Mouse (Mus musculus) brown adipose tissue, adult 24 weeks (tissue): ENCODE data around the gene Olfr716. TPM values are rescaled to one million over a fixed set of nuclear protein-coding genes. Genes with fewer than 3 reads are reported as not detected.
"Not testable (repeated sequence)": the region's sequence is repeated elsewhere in the genome, so short reads cannot be mapped to it uniquely, and the experiment has no call there.

Source experiments
- H3K27ac ChIP-seq: fragments of 200-500 bp; replicated peaks from 2 replicates; pipeline ENCODE4 v1.5.1; 2012; ENCODE audit warnings: low read depth, mild to moderate bottlenecking, low read length
- H3K4me1 ChIP-seq: fragments of 200-500 bp; 2 replicates; pipeline ENCODE4 v1.6.1; 2012; ENCODE audit warnings: low read length, mixed read lengths; ENCODE audit not compliant: control insufficient read depth, insufficient read depth, insufficient read length
- H3K4me3 ChIP-seq: fragments of 200-500 bp; 2 replicates; pipeline ENCODE4 v1.5.1; 2012; ENCODE audit warnings: low read depth, mild to moderate bottlenecking, low read length, moderate library complexity; ENCODE audit not compliant: insufficient read depth
- polyA plus RNA-seq: library from polyadenylated mRNA; stranded (reverse); fragments of >200 nt; gene quantifications from 2 replicates; pipeline ENCODE4 v1.2.4, GENCODE M21; 2012; ENCODE audit not compliant: missing spikeins, insufficient read depth, insufficient read length

Olfr716 gene
- not detected in 2 replicates for polyA plus RNA-seq

- H3K4me1 ChIP-seq, H3K4me3 ChIP-seq, H3K27ac ChIP-seq: not testable (repeated sequence)
These were observed at the start of gene Olfr716 for GRCm38 (mm10) chr7:107138027-107138426. Gene Olfr716, plus strand, starts transcription at chr7:107138327.

- H3K4me1 ChIP-seq, result no peaks in the 10 kb centered on the region
- H3K27ac ChIP-seq, result no peak within 1 kb of the TSS
These were observed 45.2 kb upstream of the Olfr716 start, which contains the start of gene Olfr17 for GRCm38 (mm10) chr7:107092920-107093319. Gene Olfr17, plus strand, starts transcription at chr7:107093220.

GRCm38 (mm10) chr7:107110269-107110668 is 27.9 kb upstream of the Olfr716 start, which contains the start of gene Olfr715b:
Gene Olfr715b, minus strand, starts transcription at chr7:107110369.
- not testable (repeated sequence) for H3K4me3 ChIP-seq, H3K27ac ChIP-seq, H3K4me1 ChIP-seq

More at GRCm38 (mm10) chr7:107092920-107093319, 45.2 kb upstream of the Olfr716 start, which contains the start of gene Olfr17:
- H3K4me3 ChIP-seq, result no peak within 1 kb of the TSS

GRCm38 (mm10) chr7:107130983-107131382 is 7.1 kb upstream of the Olfr716 start, which contains the start of gene Olfr715:
Gene Olfr715, minus strand, starts transcription at chr7:107131083.
- not testable (repeated sequence) for H3K4me1 ChIP-seq, H3K4me3 ChIP-seq, H3K27ac ChIP-seq

- Histone ChIP-seq H3K27ac (no peak within 1 kb of the TSS), H3K4me3 (no peak within 1 kb of the TSS)
These were observed 28.6 kb downstream of the Olfr716 start, which contains the start of gene Nlrp14 for GRCm38 (mm10) chr7:107166690-107167089. Gene Nlrp14, plus strand, starts transcription at chr7:107166990.

GRCm38 (mm10) chr7:107180406-107180805 is 42.3 kb downstream of the Olfr716 start:
- Histone ChIP-seq H3K4me3 (no peak overlapping the region), H3K4me1 (no peaks in the 10 kb centered on the region), H3K27ac (no peak overlapping the region)

More at GRCm38 (mm10) chr7:107166690-107167089, 28.6 kb downstream of the Olfr716 start, which contains the start of gene Nlrp14:
- no peaks in the 10 kb centered on the region for H3K4me1 ChIP-seq

Other genes with a start within 250 kb of the Olfr716 start
- not detected in 2 replicates for gene Olfr707, start 237.1 kb upstream of the Olfr716 start, polyA plus RNA-seq
- gene Olfr1532-ps1, start 230.3 kb upstream of the Olfr716 start, polyA plus RNA-seq, result not detected in 2 replicates
- not detected in 2 replicates for gene Olfr709-ps1, start 206.1 kb upstream of the Olfr716 start, polyA plus RNA-seq
- not detected in 2 replicates for gene Olfr710, start 190.0 kb upstream of the Olfr716 start, polyA plus RNA-seq
- gene Olfr6, start 174.4 kb upstream of the Olfr716 start, polyA plus RNA-seq, result not detected in 2 replicates
- not detected in 2 replicates for gene Olfr711, start 162.9 kb upstream of the Olfr716 start, polyA plus RNA-seq
- gene Olfr2, start 132.3 kb upstream of the Olfr716 start, polyA plus RNA-seq, result not detected in 2 replicates
- not detected in 2 replicates for gene Olfr713, start 107.2 kb upstream of the Olfr716 start, polyA plus RNA-seq
- gene Olfr714, start 67.3 kb upstream of the Olfr716 start, polyA plus RNA-seq, result not detected in 2 replicates
- gene Olfr17, start 45.1 kb upstream of the Olfr716 start, polyA plus RNA-seq, result not detected in 2 replicates
- gene Olfr715b, start 28.0 kb upstream of the Olfr716 start, polyA plus RNA-seq, result not detected in 2 replicates
- gene Olfr715, start 7.2 kb upstream of the Olfr716 start, polyA plus RNA-seq, result not detected in 2 replicates
- not detected in 2 replicates for gene Nlrp14, start 28.7 kb downstream of the Olfr716 start, polyA plus RNA-seq
- not detected in 2 replicates for gene Rbmxl2, start 71.1 kb downstream of the Olfr716 start, polyA plus RNA-seq
- gene Syt9, start 232.4 kb downstream of the Olfr716 start, polyA plus RNA-seq, result not detected in 2 replicates